Mouse (Mus musculus) granulocyte monocyte progenitor cell, adult 5-6 weeks (primary cell): ENCODE results near the gene Dysf. TPM values are rescaled to one million over a fixed set of nuclear protein-coding genes. Genes with fewer than 3 reads are reported as not detected.

ENCODE experiments used
- ATAC-seq: replicated peaks from 2 replicates; pipeline ENCODE4 v1.8.0; 2016; ENCODE audit warnings: mild to moderate bottlenecking, moderate TSS enrichment, inconsistent platforms; ENCODE audit not compliant: poor library complexity, severe bottlenecking
- total RNA-seq, 2 experiments: library from RNA; stranded (forward) in 1 of 2; stranded (reverse) in 1 of 2; fragments of 200-712, 200-1000 nt in 1 of 2; fragments of >200 nt in 1 of 2; fragmentation: Nextera tagmentation in 1 of 2; gene quantifications; 2 replicates each; pipeline ENCODE4 v1.2.3; 2014 to 2017

The Dysf gene
- total RNA-seq, 2 experiments from 2014 or later, result not detected

DNA sequence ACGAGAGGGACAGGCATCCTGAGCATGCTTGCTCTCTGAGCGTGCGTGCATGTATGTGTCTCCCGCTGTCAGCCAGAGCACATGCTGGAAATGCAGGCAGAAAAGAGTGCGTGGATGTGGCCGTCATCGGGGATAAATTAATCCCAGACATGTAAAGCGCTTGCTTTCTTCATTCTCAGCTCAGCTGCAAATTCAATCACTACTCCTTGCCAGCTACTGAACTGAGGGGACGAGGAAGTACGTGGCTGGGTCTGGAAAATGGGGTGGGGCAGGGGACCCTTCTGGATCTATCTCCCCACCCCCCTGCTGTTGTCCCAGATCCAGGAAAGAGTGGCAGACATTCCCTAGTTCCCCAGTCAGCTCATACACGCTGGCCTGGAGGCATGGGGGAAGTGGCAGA, 210.7 kb downstream of the Dysf start:
- ATAC-seq, result no peak

DNA sequence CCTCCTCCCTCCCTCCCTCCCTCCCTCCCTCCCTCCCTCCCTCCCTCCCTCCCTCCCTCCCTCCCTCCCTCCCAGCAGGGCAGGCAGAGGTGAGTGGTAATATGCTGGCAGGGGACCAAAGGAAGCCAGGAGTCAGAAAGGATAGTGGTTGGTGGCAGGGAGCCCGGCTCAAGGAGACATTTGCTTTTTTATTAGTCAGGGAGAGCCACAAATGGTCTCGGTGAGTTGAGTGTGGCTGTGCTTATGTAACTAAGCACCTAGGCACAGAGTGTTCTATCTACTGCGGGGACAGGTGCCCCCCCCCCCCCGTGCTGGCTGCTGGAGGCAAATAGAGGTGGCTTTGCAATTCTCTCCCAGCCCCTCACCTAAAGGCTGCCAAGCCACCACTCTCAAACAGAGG, 216.5 kb downstream of the Dysf start:
- ATAC-seq, result no peak

DNA sequence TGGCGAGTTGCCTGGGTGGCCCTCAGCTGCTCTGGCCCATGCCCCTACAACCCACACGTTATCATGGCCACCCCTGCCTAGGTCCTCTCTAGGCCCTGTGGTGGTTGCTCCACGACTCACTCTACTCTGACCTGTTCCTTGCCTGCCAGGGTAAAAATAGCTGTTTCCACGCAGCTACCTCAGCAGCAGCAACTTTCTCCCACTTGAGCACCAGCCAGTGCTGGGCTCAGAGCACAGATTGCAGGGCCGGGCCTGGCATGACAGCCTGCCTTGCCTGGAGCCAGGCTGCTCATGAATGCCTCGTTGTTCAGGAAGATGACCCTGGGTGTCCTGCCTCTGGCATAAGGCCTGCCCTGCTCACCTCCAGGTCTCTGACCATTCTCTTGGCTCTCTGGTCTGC, 217.2 kb downstream of the Dysf start:
- ATAC-seq, result no peak

DNA sequence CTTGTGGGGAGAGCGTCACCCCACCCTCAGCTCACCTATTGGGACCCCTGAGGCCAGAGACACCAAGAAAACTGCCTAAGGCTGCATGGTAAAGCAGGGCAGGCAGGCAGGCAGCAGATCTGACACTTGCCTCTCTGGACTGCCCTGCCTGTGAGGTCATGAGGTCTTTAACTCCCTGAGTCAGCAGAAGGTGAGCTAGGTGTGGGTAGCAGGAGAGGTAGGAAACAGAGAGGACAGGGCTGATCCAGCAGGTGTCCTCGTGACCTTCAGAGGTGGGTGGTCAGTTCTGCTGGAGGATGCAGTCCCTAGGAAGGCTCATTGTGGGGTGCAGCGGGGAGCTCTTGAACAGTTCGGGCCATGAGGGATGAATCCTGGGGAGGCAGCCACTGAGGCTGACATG, 219.8 kb downstream of the Dysf start:
- no peak for ATAC-seq

DNA sequence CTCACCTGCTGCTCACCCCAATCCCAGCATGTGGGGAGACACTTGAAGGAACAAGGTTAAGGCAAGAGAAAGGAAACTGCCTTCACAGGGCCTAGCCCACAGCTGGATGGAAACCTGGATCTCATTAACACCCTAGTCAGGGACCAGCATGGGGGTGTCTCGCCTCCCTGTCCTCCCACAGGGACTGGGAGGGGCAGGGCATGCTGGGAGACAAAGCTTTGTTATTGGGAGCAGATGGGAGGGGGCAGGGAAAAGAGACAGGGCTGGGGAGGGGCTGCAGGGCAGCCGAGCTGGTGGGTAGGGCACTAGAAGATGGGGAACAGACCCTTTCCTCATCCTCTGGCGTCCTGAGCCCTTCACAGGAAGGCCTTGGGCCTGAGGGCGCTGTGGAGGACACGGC, 220.4 kb downstream of the Dysf start:
- ATAC-seq, result no peak

DNA sequence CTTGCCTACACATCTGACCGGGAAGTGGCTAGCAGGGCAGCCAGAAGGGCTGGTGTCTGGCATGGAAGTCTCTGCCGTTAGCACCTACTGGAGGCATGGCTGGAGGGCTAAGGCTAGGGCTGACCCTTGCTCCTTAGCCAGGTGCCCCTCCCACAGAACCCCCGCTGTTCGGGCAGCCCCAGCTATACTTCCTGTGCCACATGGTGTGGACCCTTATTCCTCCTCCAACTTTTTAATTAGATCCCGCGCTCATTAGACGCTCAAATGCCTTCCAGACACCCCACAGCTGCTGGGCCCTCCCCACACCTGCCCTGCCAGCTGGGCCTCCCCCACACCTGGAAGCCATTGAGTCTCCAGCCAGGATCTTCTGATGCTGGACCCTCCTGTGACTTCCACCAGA, 221.3 kb downstream of the Dysf start:
- no peak for ATAC-seq

DNA sequence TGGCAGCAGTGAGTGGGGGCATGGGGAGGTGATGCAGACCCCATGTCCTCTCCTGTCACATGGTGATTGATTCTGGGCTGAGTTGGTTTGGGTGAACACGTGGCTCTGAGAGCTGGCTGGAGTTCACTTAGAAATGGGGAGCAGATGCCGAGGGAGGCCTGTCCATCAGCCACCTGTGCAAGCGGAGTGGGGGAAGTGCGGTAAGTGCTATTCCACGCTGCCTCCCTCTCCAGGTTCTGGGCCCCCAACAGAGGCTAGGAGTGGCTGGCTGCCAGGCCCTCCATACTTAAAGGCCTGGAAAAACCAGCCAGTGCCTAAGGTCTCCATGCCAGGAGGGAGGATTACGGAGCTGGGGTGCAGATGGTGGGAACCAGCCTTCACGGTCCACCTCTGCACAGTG, 222.7 kb downstream of the Dysf start:
- no peak for ATAC-seq

DNA sequence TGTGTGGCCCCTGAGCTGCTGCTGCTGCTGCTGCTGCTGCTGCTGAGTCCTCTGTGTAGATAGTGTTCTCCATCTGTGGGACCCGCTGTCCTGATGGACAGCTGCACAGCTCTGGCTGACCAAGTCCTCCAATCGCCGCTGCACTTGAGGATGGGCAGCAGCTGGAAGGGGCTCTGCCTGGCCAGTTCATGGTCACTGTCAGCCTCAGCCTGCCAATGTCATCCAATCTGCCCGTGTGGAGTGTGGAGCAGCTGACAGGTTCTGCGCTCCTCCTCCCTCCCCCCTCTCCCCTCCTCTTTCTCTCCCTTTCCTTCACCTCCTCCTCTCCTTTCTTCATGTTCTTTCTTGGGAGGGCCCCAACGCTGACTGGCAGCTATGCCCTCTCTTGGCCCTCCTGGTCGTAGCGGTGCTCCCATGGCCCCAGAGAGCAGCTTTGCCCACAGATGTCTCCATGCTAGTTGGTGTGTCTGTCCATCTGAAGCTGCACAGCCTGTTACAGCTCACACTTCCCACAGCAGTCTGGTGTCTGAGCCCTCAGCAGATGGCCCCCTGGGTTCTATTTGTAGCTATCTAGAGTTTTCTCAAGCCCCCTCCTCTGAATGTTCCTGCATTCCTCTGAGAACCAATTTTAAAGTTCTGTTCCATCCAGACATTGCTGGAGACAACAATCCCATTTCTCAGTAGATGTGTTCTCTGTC, 223.8 kb downstream of the Dysf start:
- no peak for ATAC-seq

DNA sequence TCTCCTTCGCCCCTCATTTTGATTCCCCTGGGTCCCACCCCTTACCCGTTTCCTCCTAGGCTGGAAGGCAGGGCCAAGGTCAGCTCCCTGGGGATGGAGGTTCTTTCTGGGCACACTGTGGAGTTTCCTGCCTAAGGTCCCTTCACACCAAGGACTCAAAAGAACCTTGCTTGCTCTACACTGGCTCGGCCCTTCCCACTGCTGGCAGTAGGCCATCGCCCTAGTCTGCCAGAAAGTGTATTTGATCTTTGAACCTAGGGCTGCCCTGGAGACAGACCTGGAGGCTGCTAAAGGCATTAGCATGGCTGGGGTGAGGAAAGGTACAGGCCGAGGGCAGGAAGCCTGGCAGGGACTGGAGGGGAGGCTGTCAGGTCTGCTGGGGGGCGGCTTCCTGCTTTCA, 225.4 kb downstream of the Dysf start:
- no peak for ATAC-seq

DNA sequence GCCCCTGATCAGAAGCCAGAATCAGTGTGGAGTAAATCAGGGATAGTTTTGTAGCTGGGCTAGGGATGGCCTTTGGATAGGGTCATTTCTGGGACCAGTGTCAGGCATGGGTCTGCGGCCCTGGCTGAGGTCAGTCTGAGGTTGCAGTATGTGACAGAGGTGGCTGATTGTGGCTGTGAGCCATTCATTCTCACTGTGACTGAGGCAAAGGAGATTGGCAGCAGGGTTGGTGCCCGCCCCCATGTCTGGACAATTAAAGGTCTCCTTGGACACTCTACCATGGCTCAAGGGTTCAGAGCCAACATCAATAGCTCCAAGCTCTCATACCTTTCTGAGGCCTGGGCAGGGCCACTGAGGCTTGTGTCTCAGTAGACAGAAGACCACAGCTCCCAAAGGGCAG, 227.0 kb downstream of the Dysf start:
- no peak for ATAC-seq

DNA sequence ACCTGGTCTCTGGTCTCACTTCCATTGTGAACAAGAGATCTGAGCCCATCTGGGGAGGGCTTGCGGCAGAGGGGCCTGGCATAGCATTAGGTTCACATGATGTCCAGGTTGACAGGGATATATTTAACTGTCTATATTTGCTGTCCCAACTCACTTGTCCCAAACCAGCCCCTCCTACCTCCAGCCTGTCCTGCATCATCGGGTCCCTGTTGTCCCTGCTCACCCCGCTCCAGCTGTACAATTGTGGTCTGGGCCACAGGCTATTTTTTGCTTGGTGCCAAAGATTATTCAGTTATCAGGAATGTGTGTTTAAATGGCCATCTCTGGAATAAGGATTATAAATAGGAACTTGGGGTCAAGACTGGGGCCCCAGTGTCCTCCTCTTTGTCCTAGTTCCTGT, 235.0 kb downstream of the Dysf start:
- no peak for ATAC-seq

DNA sequence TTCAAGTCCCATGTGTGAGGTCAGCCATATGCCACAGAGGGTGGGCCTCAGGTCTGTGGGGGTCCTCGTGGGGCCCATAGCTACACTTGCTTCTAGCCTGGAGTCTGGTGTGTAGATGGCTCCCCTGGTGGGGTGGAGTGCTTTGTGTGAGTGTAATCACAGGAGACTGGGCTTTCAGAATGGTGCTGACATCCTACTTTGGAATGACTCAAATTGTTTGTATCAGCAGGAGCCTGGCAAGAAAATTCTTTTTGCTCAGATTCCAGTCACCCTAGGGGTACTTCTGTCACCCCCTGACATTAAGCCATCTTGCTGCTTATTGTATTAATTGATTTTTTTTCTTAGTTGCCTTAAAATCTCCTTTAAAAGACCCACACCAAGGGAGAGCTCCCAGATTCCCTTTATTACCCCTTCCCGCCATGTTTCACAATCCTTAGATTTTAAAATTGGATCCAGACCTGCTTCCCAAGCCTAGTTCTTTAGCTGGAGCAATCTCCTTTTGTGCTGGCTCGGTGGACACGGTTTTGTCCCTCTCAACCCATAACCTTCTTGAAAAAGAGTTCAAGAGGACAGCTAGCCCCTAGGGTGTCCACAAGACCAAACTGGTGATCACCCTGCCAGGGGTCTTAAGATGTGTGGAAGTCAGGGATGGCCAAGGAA, 237.8 kb downstream of the Dysf start:
- ATAC-seq, result no peak

DNA sequence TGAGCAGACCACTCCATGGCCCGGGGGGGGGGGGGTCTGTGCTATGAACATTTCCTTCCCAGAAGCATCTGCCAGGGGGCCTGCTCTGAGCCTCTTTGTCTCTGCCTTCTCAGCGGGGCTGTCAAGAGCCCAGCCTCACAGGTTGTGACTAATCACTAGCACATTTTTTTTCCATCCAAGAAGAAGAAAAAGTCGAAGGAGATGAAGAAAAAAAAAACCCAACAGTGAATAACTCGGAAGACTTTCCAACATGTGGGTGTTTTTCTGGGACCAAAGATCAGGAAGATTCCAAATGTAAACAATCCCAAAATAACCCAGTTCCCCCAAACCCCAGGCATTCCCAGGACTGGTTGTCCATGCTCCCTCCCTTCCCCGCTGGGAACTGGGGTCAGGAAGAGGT, 238.6 kb downstream of the Dysf start:
- ATAC-seq, result no peak

Other genes with a start within 250 kb of the Dysf start
- 0.41 TPM in 1 of 2 replicates, not detected in the other for gene Ankrd53, start 245.9 kb upstream of the Dysf start, total RNA-seq (2014; fragmentation: Nextera tagmentation)
- gene Ankrd53, start 245.9 kb upstream of the Dysf start, total RNA-seq (2017), result not detected in 2 replicates
- 60.4 and 82.5 TPM in 2 replicates for gene Tex261, start 232.8 kb upstream of the Dysf start, total RNA-seq (2014; fragmentation: Nextera tagmentation)
- 35.2 and 37.3 TPM in 2 replicates for gene Tex261, start 232.8 kb upstream of the Dysf start, total RNA-seq (2017)
- gene Nagk, start 213.6 kb upstream of the Dysf start, total RNA-seq (2014; fragmentation: Nextera tagmentation), result 25.7 and 25.9 TPM in 2 replicates
- gene Nagk, start 213.6 kb upstream of the Dysf start, total RNA-seq (2017), result 23.1 and 23.6 TPM in 2 replicates
- gene Paip2b, start 176.8 kb upstream of the Dysf start, total RNA-seq (2014; fragmentation: Nextera tagmentation), result 7.5 and 11.7 TPM in 2 replicates
- gene Paip2b, start 176.8 kb upstream of the Dysf start, total RNA-seq (2017), result 11.9 and 17.5 TPM in 2 replicates
- 116 and 131 TPM in 2 replicates for gene Zfp638, start 141.5 kb upstream of the Dysf start, total RNA-seq (2014; fragmentation: Nextera tagmentation)
- 139 and 140 TPM in 2 replicates for gene Zfp638, start 141.5 kb upstream of the Dysf start, total RNA-seq (2017)